Mouse (Mus musculus) hindbrain, embryonic 16.5 days (tissue): Measurements from ENCODE around the gene Tnfsf14. TPM values are rescaled to one million over a fixed set of nuclear protein-coding genes. Genes with fewer than 3 reads are reported as not detected.

Experiments
- ATAC-seq: fragments of 200-750 bp; cut with Nextera tagmentation; 2 replicates; pipeline ENCODE4 v1.8.0; 2017; ENCODE audit warnings: moderate TSS enrichment, moderate library complexity
- H3K27ac ChIP-seq: fragments of 300-500 bp; sonication (generic); 2 replicates; pipeline ENCODE4 v1.5.1; 2014; ENCODE audit warnings: low read depth, mild to moderate bottlenecking, control low read depth, low read length, moderate library complexity
- H3K27me3 ChIP-seq: fragments of 300-500 bp; sonication (generic); replicated peaks from 2 replicates; pipeline ENCODE4 v1.6.1; 2014; ENCODE audit warnings: low read length; ENCODE audit not compliant: control insufficient read depth, insufficient read depth
- H3K36me3 ChIP-seq: fragments of 300-500 bp; sonication (generic); 2 replicates; pipeline ENCODE4 v1.6.1; 2014; ENCODE audit warnings: mild to moderate bottlenecking, low read length, moderate library complexity, mixed read lengths; ENCODE audit not compliant: control insufficient read depth, insufficient read depth
- H3K4me1 ChIP-seq: fragments of 300-500 bp; sonication (generic); 2 replicates; pipeline ENCODE4 v1.6.1; 2014; ENCODE audit warnings: low read depth, low read length; ENCODE audit not compliant: control insufficient read depth, insufficient read depth
- H3K4me2 ChIP-seq: fragments of 300-500 bp; sonication (generic); 2 replicates; pipeline ENCODE4 v1.6.1; 2014; ENCODE audit warnings: mild to moderate bottlenecking, low read length, control low read depth, moderate library complexity
- H3K4me3 ChIP-seq: fragments of 300-500 bp; sonication (generic); 2 replicates; pipeline ENCODE4 v1.5.1; 2014; ENCODE audit warnings: mild to moderate bottlenecking, low read length, control low read depth, moderate library complexity
- H3K9ac ChIP-seq: fragments of 300-500 bp; sonication (generic); 2 replicates; pipeline ENCODE4 v1.6.1; 2014; ENCODE audit warnings: low read depth, mild to moderate bottlenecking, control low read depth, low read length, moderate library complexity
- H3K9me3 ChIP-seq: fragments of 300-500 bp; sonication (generic); 2 replicates; pipeline ENCODE4 v1.6.1; 2014; ENCODE audit warnings: mild to moderate bottlenecking, low read length, moderate library complexity; ENCODE audit not compliant: control insufficient read depth
- WGBS: fragments of 180-500 bp; shearing (Covaris S2); extraction: QIAGEN DNeasy Blood & Tissue Kit; methylation state at CpG from one replicate; pipeline ENCODE4 v1.1.7; 2014; 5-methylcytosine and 5-hydroxymethylcytosine counted together
- polyA plus RNA-seq: library from polyadenylated mRNA; unstranded; fragments of >200 nt; fragmentation: Nextera tagmentation; extraction: Ambion mirVana; gene quantifications from 2 replicates; pipeline ENCODE4 v1.2.1, GENCODE M21; 2015

The Tnfsf14 gene
- polyA plus RNA-seq, 1 experiment from 2014 or later, result not detected

DNA sequence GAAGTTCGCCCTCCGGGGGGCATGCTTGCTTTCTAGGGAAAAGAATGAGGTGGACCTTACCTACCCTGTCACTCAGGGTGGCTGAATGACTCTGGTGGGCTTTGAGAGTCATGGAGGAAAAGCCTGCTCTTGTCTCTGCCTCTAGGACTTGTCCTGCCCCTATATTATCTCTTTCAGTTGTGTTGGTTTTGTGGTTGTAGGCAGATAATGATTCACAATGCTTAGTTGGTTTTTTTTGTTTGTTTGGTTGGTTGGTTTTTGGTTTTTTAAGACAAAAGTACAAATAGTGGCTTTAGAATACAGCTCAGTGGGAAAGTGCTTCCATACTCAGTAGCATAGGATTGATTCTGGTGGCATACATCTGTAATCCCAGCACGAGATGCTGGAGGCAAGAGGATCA lies 34.9 kb upstream of the Tnfsf14 start:
- Histone ChIP-seq H3K9me3 (no peaks in the 10 kb centered on the region), H3K27ac (no peak overlapping the region), H3K4me2 (no peak overlapping the region), H3K4me3 (no peak overlapping the region), H3K4me1 (no peaks in the 10 kb centered on the region), H3K36me3 (no peaks in the 10 kb centered on the region), H3K27me3 (no peaks in the 10 kb centered on the region), H3K9ac (no peak overlapping the region)
- 89% methylated on average over 3 of the region's 3 CpGs for WGBS
- ATAC-seq, result no peak

GRCm38 (mm10) chr17:57228014-57228413 lies 34.0 kb upstream of the Tnfsf14 start, which contains the start of gene C3:
Gene C3 (minus strand): TSS chr17:57228136.
- Histone ChIP-seq H3K9ac (no peak within 1 kb of the TSS), H3K4me3 (no peak within 1 kb of the TSS), H3K27ac (no peak within 1 kb of the TSS), H3K36me3 (no peaks in the 10 kb centered on the region), H3K4me1 (no peaks in the 10 kb centered on the region), H3K4me2 (no peak within 1 kb of the TSS), H3K27me3 (no peaks in the 10 kb centered on the region), H3K9me3 (no peaks in the 10 kb centered on the region)
- 75% methylated on average over 3 of the region's 3 CpGs for WGBS
- ATAC-seq, result no peak

DNA sequence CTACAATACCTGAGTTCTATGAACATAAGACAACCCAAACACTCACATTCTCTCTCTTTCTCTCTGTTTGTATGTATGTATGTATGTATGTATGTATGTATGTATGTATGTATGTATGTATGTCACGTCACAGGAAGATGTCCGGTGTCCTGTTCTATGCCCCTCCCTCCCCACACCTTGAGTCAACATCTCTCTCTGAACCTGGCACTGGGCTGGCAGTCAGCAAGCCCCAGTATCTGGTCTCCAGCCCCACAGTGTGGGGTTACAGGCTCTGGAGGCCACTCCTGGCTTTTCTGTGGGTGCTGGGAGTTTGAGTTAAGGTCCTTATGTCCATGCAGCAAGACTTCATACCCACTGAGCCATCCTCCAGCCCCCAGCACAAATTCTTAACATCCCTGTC lies 33.5 kb upstream of the Tnfsf14 start:
- H3K4me3 ChIP-seq, result no peak overlapping the region
- WGBS, result 93% methylated on average over 2 of the region's 2 CpGs
- ATAC-seq, result no peak
- no peak overlapping the region for H3K27ac ChIP-seq
- no peaks in the 10 kb centered on the region for H3K27me3 ChIP-seq
- H3K36me3 ChIP-seq, result no peaks in the 10 kb centered on the region
- H3K4me2 ChIP-seq, result no peak overlapping the region
- H3K4me1 ChIP-seq, result no peaks in the 10 kb centered on the region
- H3K9me3 ChIP-seq, result no peaks in the 10 kb centered on the region
- no peak overlapping the region for H3K9ac ChIP-seq

DNA sequence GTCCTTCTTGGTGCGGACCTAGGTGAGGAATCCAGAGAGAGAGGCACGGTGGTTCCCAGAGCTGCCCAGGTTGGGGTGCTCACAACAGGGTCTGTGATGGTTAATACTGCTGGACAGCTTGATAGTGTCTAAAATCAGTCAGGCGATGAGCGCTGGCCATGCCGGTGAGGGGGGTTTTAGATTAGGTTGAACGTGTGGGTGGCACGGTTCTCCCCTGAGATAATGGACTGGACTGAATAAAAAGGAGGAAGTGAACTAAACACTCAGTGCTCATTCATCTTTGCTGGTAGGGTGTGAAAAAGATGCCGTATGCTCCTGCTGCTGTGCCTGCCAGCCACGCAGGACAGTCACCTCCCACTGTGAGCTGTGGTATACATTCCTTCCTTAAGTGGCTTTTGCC lies 29.3 kb upstream of the Tnfsf14 start:
- 73% methylated on average over 9 of the region's 9 CpGs for WGBS
- no peak for ATAC-seq
- Histone ChIP-seq H3K27ac (no peak overlapping the region), H3K4me2 (no peak overlapping the region), H3K27me3 (no peaks in the 10 kb centered on the region), H3K9ac (no peak overlapping the region), H3K4me3 (no peak overlapping the region), H3K4me1 (no peaks in the 10 kb centered on the region; the same call in 1 of the 2 replicates), H3K36me3 (no peaks in the 10 kb centered on the region), H3K9me3 (no peaks in the 10 kb centered on the region)

DNA sequence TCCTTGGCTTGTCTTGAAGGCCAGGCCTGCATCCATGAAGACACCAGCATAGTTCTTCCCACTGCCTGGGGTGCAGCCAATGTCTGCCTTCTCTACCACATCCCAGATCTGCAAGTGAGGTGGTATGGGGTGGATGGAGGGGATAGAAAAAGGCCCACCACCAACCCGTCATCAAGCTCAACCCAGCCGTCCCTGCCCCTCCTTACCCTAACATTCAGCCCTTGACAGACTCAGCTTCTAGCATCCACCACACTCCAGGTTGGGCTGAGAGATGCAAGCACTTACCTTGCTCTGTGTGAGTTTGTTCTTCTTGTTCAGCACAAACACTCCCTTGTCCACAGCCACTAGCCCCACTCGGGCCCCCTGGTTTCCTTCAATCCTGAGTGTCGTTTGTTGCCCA lies 27.9 kb upstream of the Tnfsf14 start:
- WGBS, result 94% methylated on average over 4 of the region's 4 CpGs
- Histone ChIP-seq H3K4me2 (no peak overlapping the region), H3K27me3 (no peaks in the 10 kb centered on the region), H3K4me3 (no peak overlapping the region), H3K9me3 (no peaks in the 10 kb centered on the region), H3K27ac (no peak overlapping the region), H3K4me1 (no peaks in the 10 kb centered on the region; the same call in 1 of the 2 replicates), H3K36me3 (no peaks in the 10 kb centered on the region), H3K9ac (no peak overlapping the region)
- ATAC-seq, result no peak

- no peaks in the 10 kb centered on the region for H3K27me3 ChIP-seq
- WGBS, result 10% methylated on average over 3 of the region's 3 CpGs
- H3K36me3 ChIP-seq, result no peaks in the 10 kb centered on the region
- no peaks in the 10 kb centered on the region; the same call in 1 of the 2 replicates for H3K4me1 ChIP-seq
- H3K4me2 ChIP-seq, result no peak overlapping the region
- H3K4me3 ChIP-seq, result no peak overlapping the region
- H3K27ac ChIP-seq, result no peak overlapping the region
- no peaks in the 10 kb centered on the region for H3K9me3 ChIP-seq
- ATAC-seq, result no peak
- H3K9ac ChIP-seq, result no peak overlapping the region
Observed at GRCm38 (mm10) chr17:57219884-57220207, 25.9 kb upstream of the Tnfsf14 start.

GRCm38 (mm10) chr17:57219167-57219883 lies 25.3 kb upstream of the Tnfsf14 start:
- Histone ChIP-seq H3K4me3 (no peak overlapping the region), H3K9ac (no peak overlapping the region), H3K9me3 (no peaks in the 10 kb centered on the region), H3K4me1 (no peaks in the 10 kb centered on the region; the same call in 1 of the 2 replicates), H3K4me2 (no peak overlapping the region), H3K27ac (no peak overlapping the region), H3K27me3 (no peaks in the 10 kb centered on the region), H3K36me3 (no peaks in the 10 kb centered on the region)
- no peak for ATAC-seq
- WGBS, result 23% methylated on average over 11 of the region's 11 CpGs

- Histone ChIP-seq H3K27me3 (no peaks in the 10 kb centered on the region), H3K9me3 (no peaks in the 10 kb centered on the region), H3K9ac (no peak overlapping the region), H3K27ac (no peak overlapping the region), H3K4me1 (no peaks in the 10 kb centered on the region; the same call in 1 of the 2 replicates), H3K36me3 (no peaks in the 10 kb centered on the region), H3K4me3 (no peak overlapping the region), H3K4me2 (no peak overlapping the region)
- WGBS, result 78% methylated on average over 12 of the region's 12 CpGs
- ATAC-seq, result no peak
Observed at GRCm38 (mm10) chr17:57218335-57218900, 24.4 kb upstream of the Tnfsf14 start.

- Histone ChIP-seq H3K9ac (0 out of 2 replicates have a peak overlapping the region, but pooled peaks have one; percentile 15), H3K4me3 (peak overlapping the region; percentile 4; the same call in 1 of the 2 replicates)
- 41% methylated on average over 13 of the region's 13 CpGs for WGBS
Observed at GRCm38 (mm10) chr17:57214676-57215387, 20.9 kb upstream of the Tnfsf14 start.

More at GRCm38 (mm10) chr17:57214676-57215387, 20.9 kb upstream of the Tnfsf14 start:
- H3K4me2 ChIP-seq, result peak overlapping the region; percentile 43
- no peak overlapping the region for H3K27ac ChIP-seq
- H3K27me3 ChIP-seq, result no peaks in the 10 kb centered on the region
- ATAC-seq, result peak; percentile 94
- H3K4me1 ChIP-seq, result no peaks in the 10 kb centered on the region; the same call in 1 of the 2 replicates
- H3K9me3 ChIP-seq, result no peaks in the 10 kb centered on the region
- H3K36me3 ChIP-seq, result no peaks in the 10 kb centered on the region
